Mouse (Mus musculus) olfactory bulb, adult 2 months (tissue): ENCODE measurements around the gene Pik3cb.

Source experiments
- CTCF ChIP-seq: fragments of 200-500 bp; IDR thresholded peaks from 2 replicates; pipeline ENCODE4 v1.5.1; 2012; ENCODE audit warnings: low read depth, mild to moderate bottlenecking, low read length, moderate library complexity; ENCODE audit not compliant: insufficient read depth
- POLR2A ChIP-seq: fragments of 200-500 bp; IDR thresholded peaks from 2 replicates; pipeline ENCODE4 v1.6.1; 2012; ENCODE audit warnings: mild to moderate bottlenecking, low read depth, low read length, moderate library complexity; ENCODE audit not compliant: insufficient read depth

- TF ChIP-seq POLR2A = no peak
- TF ChIP-seq CTCF = no peak
These were observed 32.4 kb upstream of the Pik3cb start for GRCm38 (mm10) chr9:99172811-99173210.
